ENCODE assay signal across 27 mouse cellular contexts in the genomic region with DNA sequence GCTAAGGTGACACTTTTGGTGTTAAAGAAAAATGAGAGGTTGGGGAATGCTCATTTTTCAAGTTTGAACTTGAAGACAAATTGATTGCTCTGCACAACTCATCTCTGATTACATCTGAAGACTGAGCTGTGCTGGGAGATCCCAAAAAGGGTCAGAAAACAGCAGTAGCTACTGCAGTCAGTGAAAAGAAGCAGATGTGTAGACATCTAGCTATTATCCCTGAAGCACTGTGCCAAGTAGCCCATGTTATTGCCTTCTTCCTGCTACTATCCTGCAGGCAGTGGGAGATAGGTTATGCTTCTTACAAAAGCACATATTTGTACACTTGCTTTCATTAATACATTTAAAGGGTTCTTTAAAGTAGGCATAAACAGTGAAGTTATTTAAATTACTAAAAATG. TPM values are rescaled to one million over a fixed set of nuclear protein-coding genes. Genes with fewer than 3 reads are reported as not detected.
DNase-seq lines count a peak whose midpoint lies in the region; ATAC-seq and TF ChIP-seq lines count a peak whose summit lies in the region.
"Not testable (repeated sequence)": the region's sequence is repeated elsewhere in the genome, so short reads cannot be mapped to it uniquely, and the experiment has no call there.
"Had no signal": no experiment of that assay in that cellular context is flagged by ENCODE, and none has a peak within 500 bp of the region (broad histone marks: within the 10 kb centered on the region; RNA-seq: fewer than 3 reads in every experiment).

No protein-coding gene starts in this region.

- not testable (repeated sequence) for TF ChIP-seq CTCF in hindbrain, postnatal 0 days (IDR thresholded peaks at IDR 0.05; ENCODE audit: low read depth)

- H3K9me3 ChIP-seq in embryonic facial prominence, embryonic 14.5 days (ENCODE audit: control insufficient read depth, low read length); hindbrain, embryonic 14.5 days (ENCODE audit: control insufficient read depth, low read length); hindbrain, postnatal 0 days (ENCODE audit: low read length); midbrain, embryonic 16.5 days (replicated peaks; ENCODE audit: control insufficient read depth, low read length, poor library complexity, severe bottlenecking); neural tube, embryonic 15.5 days (replicated peaks): not testable (repeated sequence)

- not testable (repeated sequence) for H3K4me1 ChIP-seq in embryonic facial prominence, embryonic 14.5 days (ENCODE audit: control insufficient read depth, insufficient read depth, low read length); hindbrain, embryonic 14.5 days (replicated peaks; ENCODE audit: control insufficient read depth, insufficient read depth, low read length); hindbrain, postnatal 0 days (ENCODE audit: insufficient read depth, low read length); midbrain, embryonic 16.5 days (ENCODE audit: control insufficient read depth, insufficient read depth, low read length); neural tube, embryonic 15.5 days

- not testable (repeated sequence) for DNase-seq in embryonic facial prominence, embryonic 14.5 days (ENCODE audit: low spot score); hindbrain, embryonic 14.5 days (ENCODE audit: low spot score); hindbrain, postnatal 0 days (ENCODE audit: low spot score)

- H3K4me3 ChIP-seq in embryonic facial prominence, embryonic 14.5 days (ENCODE audit: low read depth, low read length); hindbrain, embryonic 14.5 days (replicated peaks; ENCODE audit: low read length); hindbrain, postnatal 0 days (ENCODE audit: low read length); midbrain, embryonic 16.5 days (ENCODE audit: low read depth, low read length); neural tube, embryonic 15.5 days (replicated peaks): not testable (repeated sequence)

- not testable (repeated sequence) for H3K27ac ChIP-seq in embryonic facial prominence, embryonic 14.5 days (replicated peaks; ENCODE audit: low read depth, low read length); hindbrain, embryonic 14.5 days; hindbrain, postnatal 0 days; midbrain, embryonic 16.5 days (ENCODE audit: low read length); neural tube, embryonic 15.5 days (replicated peaks)

- H3K9ac ChIP-seq in embryonic facial prominence, embryonic 14.5 days (ENCODE audit: low read depth, low read length); hindbrain, embryonic 14.5 days; hindbrain, postnatal 0 days (replicated peaks; ENCODE audit: low read length); midbrain, embryonic 16.5 days (ENCODE audit: low read depth, low read length); neural tube, embryonic 15.5 days (replicated peaks): not testable (repeated sequence)

- not testable (repeated sequence) for H3K36me3 ChIP-seq in embryonic facial prominence, embryonic 14.5 days (ENCODE audit: control insufficient read depth, insufficient read depth, low read length); hindbrain, embryonic 14.5 days (replicated peaks; ENCODE audit: control insufficient read depth, insufficient read depth); hindbrain, postnatal 0 days (ENCODE audit: insufficient read depth, low read length); midbrain, embryonic 16.5 days (ENCODE audit: control insufficient read depth, insufficient read depth, low read length); neural tube, embryonic 15.5 days

- H3K27me3 ChIP-seq in embryonic facial prominence, embryonic 14.5 days (replicated peaks; ENCODE audit: control insufficient read depth, insufficient read depth, low read length); hindbrain, embryonic 14.5 days (ENCODE audit: control insufficient read depth, insufficient read depth, low read length); hindbrain, postnatal 0 days (ENCODE audit: insufficient read depth, low read length); midbrain, embryonic 16.5 days (ENCODE audit: control insufficient read depth, insufficient read depth, low read depth, low read length); neural tube, embryonic 15.5 days (replicated peaks): not testable (repeated sequence)

- ATAC-seq in embryonic facial prominence, embryonic 14.5 days (ENCODE audit: low read depth): 0 out of 2 replicates have a peak, but pooled peaks have one; percentile 23
- ATAC-seq in frontal cortex, adult (ENCODE audit: low TSS enrichment): peak; percentile 64
- ATAC-seq in hindbrain, embryonic 14.5 days (ENCODE audit: low FRiP score): peak; percentile 36; the same call in 1 of the 2 replicates
- peak; percentile 30; the same call in 1 of the 2 replicates for ATAC-seq in hindbrain, postnatal 0 days
- 0 out of 2 replicates have a peak, but pooled peaks have one; percentile 30 for ATAC-seq in midbrain, embryonic 16.5 days
- ATAC-seq in neural tube, embryonic 15.5 days (ENCODE audit: low FRiP score): peak; percentile 51; the same call in 1 of the 2 replicates

- not testable (repeated sequence) for H3K4me2 ChIP-seq in embryonic facial prominence, embryonic 14.5 days (ENCODE audit: low read depth, low read length); hindbrain, embryonic 14.5 days (replicated peaks); hindbrain, postnatal 0 days (ENCODE audit: low read depth, low read length); midbrain, embryonic 16.5 days (ENCODE audit: low read length); neural tube, embryonic 15.5 days

RNA-seq across cellular contexts. Expression of a gene that starts 5.6 kb away (rescaled TPM):
- polyA plus RNA-seq in embryonic facial prominence, embryonic 14.5 days (2014; fragmentation: Nextera tagmentation; extraction: Ambion mirVana): 0.38 TPM in 1 of 2 replicates, not detected in the other
- not detected in 2 replicates for polyA plus RNA-seq in hindbrain, embryonic 14.5 days (2014; fragmentation: Nextera tagmentation; extraction: Ambion mirVana)
- total RNA-seq in hindbrain, postnatal 0 days (2014; rRNA removed): not detected in 2 replicates
- not detected in 2 replicates for polyA plus RNA-seq in hindbrain, postnatal 0 days (2015; fragmentation: Nextera tagmentation; extraction: Ambion mirVana)
- polyA plus RNA-seq in midbrain, embryonic 16.5 days (2015; fragmentation: Nextera tagmentation; extraction: Ambion mirVana): not detected in 2 replicates
- 5.6 TPM in 1 of 2 replicates, not detected in the other for polyA plus RNA-seq in neural tube, embryonic 15.5 days (2015; fragmentation: Nextera tagmentation; extraction: Ambion mirVana)
- total RNA-seq: adrenal gland, adult 2 months; adrenal gland, postnatal 14 days; adrenal gland, postnatal 4 days; CH12.LX; common myeloid progenitor, adult 5-6 weeks; gastrocnemius, adult 8-10 months; gastrocnemius, postnatal 25 days; heart, adult 18-20 months; heart, postnatal 10 days; heart, postnatal 36 days had no signal
- polyA plus RNA-seq: adrenal gland, adult 2 months; cerebellum, adult 2 months; embryonic facial prominence, embryonic 12.5 days; forebrain, embryonic 10.5 days; forebrain, embryonic 13.5 days; forebrain, embryonic 16.5 days; G1E; gonadal fat pad, adult 2 months; heart, embryonic 12.5 days; hindbrain, embryonic 10.5 days had no signal

RNA-seq across cellular contexts. Expression of a gene that starts 36.8 kb away (rescaled TPM):
- not detected in 2 replicates for polyA plus RNA-seq in embryonic facial prominence, embryonic 14.5 days (2014; fragmentation: Nextera tagmentation; extraction: Ambion mirVana)
- 0.27 TPM in 1 of 2 replicates, not detected in the other for polyA plus RNA-seq in hindbrain, embryonic 14.5 days (2014; fragmentation: Nextera tagmentation; extraction: Ambion mirVana)
- not detected in 2 replicates for total RNA-seq in hindbrain, postnatal 0 days (2014; rRNA removed)
- 0.24 and 0.44 TPM in 2 replicates for polyA plus RNA-seq in hindbrain, postnatal 0 days (2015; fragmentation: Nextera tagmentation; extraction: Ambion mirVana)
- polyA plus RNA-seq in midbrain, embryonic 16.5 days (2015; fragmentation: Nextera tagmentation; extraction: Ambion mirVana): not detected in 2 replicates
- 0.20 TPM in 1 of 2 replicates, not detected in the other for polyA plus RNA-seq in neural tube, embryonic 15.5 days (2015; fragmentation: Nextera tagmentation; extraction: Ambion mirVana)
- total RNA-seq: adrenal gland, adult 2 months; adrenal gland, postnatal 14 days; adrenal gland, postnatal 4 days; CH12.LX; common myeloid progenitor, adult 5-6 weeks; G1E; gastrocnemius, adult 8-10 months; gastrocnemius, postnatal 25 days; heart, adult 18-20 months; heart, postnatal 10 days; heart, postnatal 36 days had no signal
- polyA plus RNA-seq: adrenal gland, adult 2 months; cerebellum, adult 2 months; embryonic facial prominence, embryonic 12.5 days; forebrain, embryonic 10.5 days; forebrain, embryonic 13.5 days; forebrain, embryonic 16.5 days; G1E; gonadal fat pad, adult 2 months; heart, embryonic 12.5 days; heart, embryonic 15.5 days; hindbrain, embryonic 10.5 days; intestine, embryonic 15.5 days had no signal

RNA-seq across cellular contexts. Expression of a gene that starts 59.3 kb away (rescaled TPM):
- not detected in 2 replicates for polyA plus RNA-seq in embryonic facial prominence, embryonic 14.5 days (2014; fragmentation: Nextera tagmentation; extraction: Ambion mirVana)
- not detected in 2 replicates for polyA plus RNA-seq in hindbrain, embryonic 14.5 days (2014; fragmentation: Nextera tagmentation; extraction: Ambion mirVana)
- total RNA-seq in hindbrain, postnatal 0 days (2014; rRNA removed): not detected in 2 replicates
- polyA plus RNA-seq in hindbrain, postnatal 0 days (2015; fragmentation: Nextera tagmentation; extraction: Ambion mirVana): not detected in 2 replicates
- polyA plus RNA-seq in midbrain, embryonic 16.5 days (2015; fragmentation: Nextera tagmentation; extraction: Ambion mirVana): not detected in 2 replicates
- 0.38 TPM in 1 of 2 replicates, not detected in the other for polyA plus RNA-seq in neural tube, embryonic 15.5 days (2015; fragmentation: Nextera tagmentation; extraction: Ambion mirVana)
- total RNA-seq: adrenal gland, adult 2 months; adrenal gland, postnatal 14 days; adrenal gland, postnatal 4 days; CH12.LX; common myeloid progenitor, adult 5-6 weeks; G1E; gastrocnemius, adult 8-10 months; gastrocnemius, postnatal 25 days; heart, adult 18-20 months; heart, postnatal 10 days; heart, postnatal 36 days had no signal
- polyA plus RNA-seq: adrenal gland, adult 2 months; cerebellum, adult 2 months; embryonic facial prominence, embryonic 12.5 days; forebrain, embryonic 10.5 days; forebrain, embryonic 13.5 days; forebrain, embryonic 16.5 days; G1E; gonadal fat pad, adult 2 months; heart, embryonic 12.5 days; heart, embryonic 15.5 days; hindbrain, embryonic 10.5 days; intestine, embryonic 15.5 days had no signal
